ENCODE assay signal across 23 mouse cellular contexts in the genomic region with DNA sequence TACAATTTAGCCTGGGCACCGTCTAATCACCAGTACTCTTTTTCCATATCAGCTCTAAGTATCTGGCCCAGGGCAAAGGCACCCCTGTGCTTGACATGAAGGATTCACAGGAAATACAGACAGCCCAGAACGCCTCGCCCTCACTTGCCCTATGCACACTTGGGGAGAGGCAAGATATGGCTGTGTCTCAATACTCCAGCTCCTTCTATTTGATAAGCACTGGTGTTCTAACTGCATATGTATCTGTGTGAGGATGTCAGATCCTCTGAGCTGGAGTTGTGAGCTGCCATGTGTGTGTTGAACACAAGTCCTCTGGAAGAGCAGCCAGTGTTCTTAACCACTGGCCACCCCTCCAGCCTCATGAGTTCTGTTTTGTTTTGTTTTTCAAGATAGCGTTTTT. TPM values are rescaled to one million over a fixed set of nuclear protein-coding genes. Genes with fewer than 3 reads are reported as not detected.
"Had no signal": no experiment of that assay in that cellular context is flagged by ENCODE, and none has a peak within 500 bp of the region (broad histone marks: within the 10 kb centered on the region; RNA-seq: fewer than 3 reads in every experiment).

No protein-coding gene starts in this region.

- H3K27me3 ChIP-seq: liver, embryonic 13.5 days; liver, embryonic 15.5 days; megakaryocyte, embryonic 14.5 days; midbrain, embryonic 12.5 days; neural tube, embryonic 13.5 days; neural tube, embryonic 15.5 days had no signal

- H3K9me3 ChIP-seq: liver, embryonic 13.5 days; liver, embryonic 15.5 days; megakaryocyte, embryonic 14.5 days; midbrain, embryonic 10.5 days; midbrain, embryonic 12.5 days; neural tube, embryonic 13.5 days; neural tube, embryonic 15.5 days had no signal

- H3K9ac ChIP-seq: liver, embryonic 13.5 days; liver, embryonic 15.5 days; lung, embryonic 14.5 days; midbrain, embryonic 12.5 days; neural tube, embryonic 13.5 days; neural tube, embryonic 15.5 days had no signal

- H3K4me2 ChIP-seq: liver, embryonic 13.5 days; liver, embryonic 15.5 days; lung, embryonic 14.5 days; midbrain, embryonic 12.5 days; neural tube, embryonic 13.5 days; neural tube, embryonic 15.5 days had no signal

- ATAC-seq: midbrain, embryonic 16.5 days had no signal

- DNase-seq: liver, embryonic 13.5 days; lung, adult 18-20 months; lung, embryonic 14.5 days; lung, postnatal 10 days; lung, postnatal 4 days; midbrain, embryonic 14.5 days; right cerebral cortex, postnatal 14 days; spleen, adult 18-20 months; thymus, adult 18-20 months; thymus, postnatal 14 days; thymus, postnatal 36 days had no signal

- H3K4me3 ChIP-seq: liver, embryonic 13.5 days; liver, embryonic 15.5 days; megakaryocyte, embryonic 14.5 days; midbrain, embryonic 10.5 days; midbrain, embryonic 12.5 days; myocyte; neural tube, embryonic 13.5 days; neural tube, embryonic 15.5 days had no signal

- H3K4me1 ChIP-seq: midbrain, embryonic 10.5 days; midbrain, embryonic 12.5 days; neural tube, embryonic 13.5 days; neural tube, embryonic 15.5 days had no signal

- H3K27ac ChIP-seq: liver, embryonic 13.5 days; liver, embryonic 15.5 days; midbrain, embryonic 10.5 days; midbrain, embryonic 12.5 days; neural tube, embryonic 13.5 days; neural tube, embryonic 15.5 days had no signal

RNA-seq across cellular contexts. Expression of gene Il13, which starts 16.9 kb away (rescaled TPM):
- polyA plus RNA-seq: liver, embryonic 13.5 days; liver, embryonic 15.5 days; lung, embryonic 14.5 days; lung, embryonic 16.5 days; midbrain, embryonic 10.5 days; midbrain, embryonic 12.5 days; midbrain, embryonic 14.5 days; midbrain, embryonic 16.5 days; myocyte; neural tube, embryonic 11.5 days; neural tube, embryonic 13.5 days; neural tube, embryonic 15.5 days; stomach, embryonic 14.5 days; stomach, embryonic 16.5 days had no signal
